ENCODE assay signal across 11 mouse cellular contexts in the genomic region with DNA sequence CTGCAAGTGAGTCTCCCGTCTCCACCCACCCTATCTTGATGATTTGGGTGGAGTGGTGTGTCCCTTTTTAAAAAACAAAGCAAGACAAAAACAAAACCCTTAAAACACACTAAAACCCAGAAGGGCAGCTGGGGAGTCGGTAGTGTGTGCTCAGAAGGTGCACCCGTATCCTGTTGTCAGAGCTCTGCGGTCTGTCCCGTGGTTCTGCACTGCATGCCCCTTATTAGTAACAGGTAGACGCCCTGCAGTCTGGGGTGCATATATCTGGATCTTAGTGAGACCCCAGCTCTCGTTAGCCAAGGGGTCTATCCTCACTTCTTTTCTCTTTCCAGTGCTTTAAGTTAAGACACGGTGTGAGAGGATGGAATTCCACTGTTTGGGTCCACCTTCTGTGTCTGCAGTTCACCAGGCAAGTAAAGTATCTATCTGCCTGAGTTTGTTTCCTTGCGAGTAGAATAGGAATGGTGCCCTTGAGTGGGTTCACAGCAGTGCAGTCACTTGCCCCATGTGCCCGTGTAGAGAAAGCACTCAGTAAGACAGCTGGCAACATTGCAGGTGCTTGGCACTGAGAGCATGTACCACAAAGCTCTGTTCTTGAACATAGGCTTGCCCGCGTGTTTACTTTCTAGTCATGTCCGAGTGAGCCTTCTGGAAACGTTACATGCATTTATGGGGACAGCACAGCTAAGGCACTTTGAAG.
DNase-seq lines count a peak whose midpoint lies in the region; ATAC-seq and TF ChIP-seq lines count a peak whose summit lies in the region.
"Had no signal": no experiment of that assay in that cellular context is flagged by ENCODE, and none has a peak within 500 bp of the region (broad histone marks: within the 10 kb centered on the region; RNA-seq: fewer than 3 reads in every experiment).

No protein-coding gene starts in this region.

- no peak for DNase-seq in heart, postnatal 0 days (ENCODE audit: low spot score)
- peak; percentile 46 to 49 for DNase-seq in spleen, adult 18-20 months
- no peak for DNase-seq in spleen, postnatal 4 days (ENCODE audit: low spot score in 2 of 2)
- DNase-seq in liver, embryonic 11.5 days (ENCODE audit: low spot score), result no peak
- peak; percentile 53 for DNase-seq in thymus, postnatal 14 days
- DNase-seq in midbrain, embryonic 14.5 days, result no peak
- no peak for DNase-seq in ovary, postnatal 36 days (ENCODE audit: low spot score)
- DNase-seq: adrenal gland, postnatal 14 days; kidney, postnatal 36 days had no signal

- WGBS in heart, postnatal 0 days, result 75% methylated on average over 14 of the region's 14 CpGs
- WGBS in heart, embryonic 11.5 days (ENCODE audit: insufficient replicate concordance), result 75% methylated on average over 14 of the region's 14 CpGs
- 74% methylated on average over 14 of the region's 14 CpGs for WGBS in liver, embryonic 11.5 days
- 91% methylated on average over 14 of the region's 14 CpGs for WGBS in midbrain, embryonic 14.5 days

- H3K4me1 ChIP-seq in heart, postnatal 0 days (ENCODE audit: control insufficient read depth, insufficient read depth), result peaks cover 32% of the 10 kb centered on the region
- peaks cover 18% of the 10 kb centered on the region for H3K4me1 ChIP-seq in heart, embryonic 11.5 days (ENCODE audit: control insufficient read depth, insufficient read depth, low read length)
- H3K4me1 ChIP-seq in liver, embryonic 11.5 days (replicated peaks; ENCODE audit: control insufficient read depth, insufficient read depth, low read length), result peaks cover 28% of the 10 kb centered on the region
- peaks cover 4% of the 10 kb centered on the region; the same call in 1 of the 2 replicates for H3K4me1 ChIP-seq in midbrain, embryonic 14.5 days (ENCODE audit: control insufficient read depth, insufficient read depth, low read length)

- H3K4me3 ChIP-seq in heart, postnatal 0 days (ENCODE audit: low read depth, low read length), result no peak overlapping the region
- no peak overlapping the region for H3K4me3 ChIP-seq in heart, embryonic 11.5 days (ENCODE audit: low read depth, low read length)
- no peak overlapping the region for H3K4me3 ChIP-seq in liver, embryonic 11.5 days (ENCODE audit: low read depth, low read length)
- no peak overlapping the region for H3K4me3 ChIP-seq in midbrain, embryonic 14.5 days (replicated peaks; ENCODE audit: low read depth, low read length)
- H3K4me3 ChIP-seq: lung, embryonic 15.5 days had no signal

- ATAC-seq in heart, postnatal 0 days (ENCODE audit: insufficient read depth, low read depth), result no peak
- no peak for ATAC-seq in heart, embryonic 11.5 days (replicated peaks; ENCODE audit: insufficient number of reproducible peaks, low FRiP score, low TSS enrichment)
- no peak for ATAC-seq in liver, embryonic 11.5 days (replicated peaks; ENCODE audit: low FRiP score)
- no peak for ATAC-seq in midbrain, embryonic 14.5 days (ENCODE audit: low FRiP score, low TSS enrichment)

- no peak for TF ChIP-seq CTCF in heart, postnatal 0 days (IDR thresholded peaks at IDR 0.05; ENCODE audit: low read depth)

- no peaks in the 10 kb centered on the region for H3K9me3 ChIP-seq in heart, postnatal 0 days (replicated peaks; ENCODE audit: control insufficient read depth, low read length)
- H3K9me3 ChIP-seq in heart, embryonic 11.5 days (replicated peaks; ENCODE audit: control insufficient read depth, low read length), result no peaks in the 10 kb centered on the region
- H3K9me3 ChIP-seq in liver, embryonic 11.5 days (ENCODE audit: control insufficient read depth, low read length), result no peaks in the 10 kb centered on the region
- H3K9me3 ChIP-seq in midbrain, embryonic 14.5 days (ENCODE audit: control insufficient read depth, low read length), result no peaks in the 10 kb centered on the region
- H3K9me3 ChIP-seq: lung, embryonic 15.5 days had no signal

- TF ChIP-seq EP300 in heart, postnatal 0 days (IDR thresholded peaks at IDR 0.05; ENCODE audit: low read depth), result no peak

- peak overlapping the region; percentile 49; the same call in 1 of the 2 replicates for H3K27ac ChIP-seq in heart, postnatal 0 days (ENCODE audit: low read depth)
- H3K27ac ChIP-seq in heart, embryonic 11.5 days (ENCODE audit: low read depth, low read length), result no peak overlapping the region; the same call in 1 of the 2 replicates
- no peak overlapping the region for H3K27ac ChIP-seq in liver, embryonic 11.5 days (ENCODE audit: low read depth, low read length)
- no peak overlapping the region for H3K27ac ChIP-seq in midbrain, embryonic 14.5 days (replicated peaks; ENCODE audit: low read depth, low read length)

- H3K9ac ChIP-seq in heart, postnatal 0 days (replicated peaks; ENCODE audit: low read depth, low read length), result no peak overlapping the region
- H3K9ac ChIP-seq in heart, embryonic 11.5 days (ENCODE audit: low read depth, low read length), result no peak overlapping the region
- no peak overlapping the region for H3K9ac ChIP-seq in liver, embryonic 11.5 days (ENCODE audit: low read depth, low read length)
- no peak overlapping the region for H3K9ac ChIP-seq in midbrain, embryonic 14.5 days (replicated peaks; ENCODE audit: low read length)
- H3K9ac ChIP-seq: lung, embryonic 15.5 days had no signal

- no peaks in the 10 kb centered on the region for H3K27me3 ChIP-seq in heart, postnatal 0 days (ENCODE audit: control insufficient read depth, insufficient read depth, low read length)
- no peaks in the 10 kb centered on the region for H3K27me3 ChIP-seq in heart, embryonic 11.5 days (ENCODE audit: control insufficient read depth, insufficient read depth, low read length)
- no peaks in the 10 kb centered on the region for H3K27me3 ChIP-seq in liver, embryonic 11.5 days (replicated peaks; ENCODE audit: control insufficient read depth, insufficient read depth, low read length)
- H3K27me3 ChIP-seq in midbrain, embryonic 14.5 days (ENCODE audit: control insufficient read depth, insufficient read depth, low read length), result no peaks in the 10 kb centered on the region
- H3K27me3 ChIP-seq: lung, embryonic 15.5 days had no signal

- no peaks in the 10 kb centered on the region for H3K36me3 ChIP-seq in heart, postnatal 0 days (replicated peaks; ENCODE audit: control insufficient read depth, insufficient read depth, low read length)
- no peaks in the 10 kb centered on the region for H3K36me3 ChIP-seq in heart, embryonic 11.5 days (ENCODE audit: control insufficient read depth, insufficient read depth, low read length)
- H3K36me3 ChIP-seq in liver, embryonic 11.5 days (ENCODE audit: control insufficient read depth, insufficient read depth, low read length), result no peaks in the 10 kb centered on the region
- no peaks in the 10 kb centered on the region for H3K36me3 ChIP-seq in midbrain, embryonic 14.5 days (ENCODE audit: control insufficient read depth, insufficient read depth, low read length)
- H3K36me3 ChIP-seq: lung, embryonic 15.5 days had no signal

- peak overlapping the region; percentile 20; the same call in 1 of the 2 replicates for H3K4me2 ChIP-seq in heart, postnatal 0 days (ENCODE audit: low read depth, low read length)
- no peak overlapping the region for H3K4me2 ChIP-seq in heart, embryonic 11.5 days
- H3K4me2 ChIP-seq in liver, embryonic 11.5 days, result peak overlapping the region; percentile 19
- no peak overlapping the region for H3K4me2 ChIP-seq in midbrain, embryonic 14.5 days (ENCODE audit: low read length)
- H3K4me2 ChIP-seq: lung, embryonic 15.5 days had no signal

Comparison
In these comparisons a context has a peak if more than half of its experiments do, and no peak if none do; other contexts are left out.
1. DNase-seq: peak in spleen, adult 18-20 months (2 of 2) and thymus, postnatal 14 days (single experiment); none in heart, postnatal 0 days (single experiment), spleen, postnatal 4 days (0 of 2), liver, embryonic 11.5 days (single experiment), midbrain, embryonic 14.5 days (single experiment) and ovary, postnatal 36 days (single experiment).
2. H3K4me2 ChIP-seq: peak in heart, postnatal 0 days (single experiment) and liver, embryonic 11.5 days (single experiment); none in heart, embryonic 11.5 days (single experiment) and midbrain, embryonic 14.5 days (single experiment).